ENCODE assay signal across 11 mouse cellular contexts in genomic region chr13:59238696-59239095, GRCm38 (mm10).
DNase-seq lines count a peak whose midpoint lies in the region; ATAC-seq lines count a peak whose summit lies in the region.
"Had no signal": no experiment of that assay in that cellular context is flagged by ENCODE, and none has a peak within 500 bp of the region (broad histone marks: within the 10 kb centered on the region; RNA-seq: fewer than 3 reads in every experiment).

No protein-coding gene starts in this region.

- H3K27ac ChIP-seq in embryonic facial prominence, embryonic 13.5 days, result peak overlapping the region; percentile 33; the same call in 1 of the 2 replicates
- H3K27ac ChIP-seq in limb, embryonic 15.5 days, result peak overlapping the region; percentile 54; the same call in 1 of the 2 replicates
- H3K27ac ChIP-seq: heart, embryonic 15.5 days had no signal

- WGBS in embryonic facial prominence, embryonic 13.5 days, result 73% methylated on average over 1 of the region's 1 CpGs
- 32% methylated on average over 1 of the region's 1 CpGs for WGBS in limb, embryonic 15.5 days

- H3K4me2 ChIP-seq in embryonic facial prominence, embryonic 13.5 days, result no peak overlapping the region
- no peak overlapping the region for H3K4me2 ChIP-seq in limb, embryonic 15.5 days
- H3K4me2 ChIP-seq: heart, embryonic 15.5 days had no signal

- H3K27me3 ChIP-seq in embryonic facial prominence, embryonic 13.5 days, result no peaks in the 10 kb centered on the region
- H3K27me3 ChIP-seq in limb, embryonic 15.5 days, result no peaks in the 10 kb centered on the region
- H3K27me3 ChIP-seq: heart, embryonic 15.5 days had no signal

- H3K4me1 ChIP-seq in embryonic facial prominence, embryonic 13.5 days, result peaks cover 9% of the 10 kb centered on the region
- H3K4me1 ChIP-seq in limb, embryonic 15.5 days, result peaks cover 12% of the 10 kb centered on the region

- peak; percentile 39 to 50 for DNase-seq in kidney, postnatal 4 days
- DNase-seq in kidney, adult 9 months, result no peak
- DNase-seq in frontal cortex, adult 2 months (ENCODE audit: extremely low spot score in 1 of 2, low spot score in 1 of 2), result peak; percentile 72 to 80
- DNase-seq in adrenal gland, postnatal 25 days, result no peak
- DNase-seq in cerebellum, adult 11-12 months, result no peak
- DNase-seq: kidney, postnatal 14 days had no signal

- H3K4me3 ChIP-seq in embryonic facial prominence, embryonic 13.5 days, result no peak overlapping the region
- no peak overlapping the region for H3K4me3 ChIP-seq in limb, embryonic 15.5 days
- H3K4me3 ChIP-seq: heart, embryonic 15.5 days had no signal

- H3K9ac ChIP-seq in embryonic facial prominence, embryonic 13.5 days, result no peak overlapping the region
- no peak overlapping the region for H3K9ac ChIP-seq in limb, embryonic 15.5 days
- H3K9ac ChIP-seq: heart, embryonic 15.5 days had no signal

- ATAC-seq in embryonic facial prominence, embryonic 13.5 days (ENCODE audit: insufficient number of reproducible peaks, insufficient read depth, low FRiP score, low TSS enrichment, low read depth), result no peak
- peak; percentile 85 for ATAC-seq in limb, embryonic 15.5 days (ENCODE audit: insufficient number of reproducible peaks, low FRiP score, low TSS enrichment, low read depth)
- no peak for ATAC-seq in activated CD4-positive, CD25-positive, alpha-beta regulatory T cell, adult 4 months
- ATAC-seq: lung, postnatal 0 days had no signal

- H3K9me3 ChIP-seq in embryonic facial prominence, embryonic 13.5 days, result no peaks in the 10 kb centered on the region
- H3K9me3 ChIP-seq in limb, embryonic 15.5 days, result no peaks in the 10 kb centered on the region
- H3K9me3 ChIP-seq: heart, embryonic 15.5 days had no signal

- H3K36me3 ChIP-seq in embryonic facial prominence, embryonic 13.5 days, result no peaks in the 10 kb centered on the region
- H3K36me3 ChIP-seq in limb, embryonic 15.5 days, result no peaks in the 10 kb centered on the region
- H3K36me3 ChIP-seq: heart, embryonic 15.5 days had no signal

Comparison
In these comparisons a context has a peak if more than half of its experiments do, and no peak if none do; other contexts are left out.
1. DNase-seq: peak in kidney, postnatal 4 days (2 of 2) and frontal cortex, adult 2 months (2 of 2); none in kidney, adult 9 months (single experiment), adrenal gland, postnatal 25 days (single experiment) and cerebellum, adult 11-12 months (single experiment).